Mouse (Mus musculus): ENCODE measurements around the gene Srgap2. TPM values are rescaled to one million over a fixed set of nuclear protein-coding genes. Genes with fewer than 3 reads are reported as not detected.
A peak's percentile ranks its signal among the peaks of the same experiment; 100 is the strongest.

Srgap2 gene
- polyA plus RNA-seq, 1 experiment = 188 TPM

DNA sequence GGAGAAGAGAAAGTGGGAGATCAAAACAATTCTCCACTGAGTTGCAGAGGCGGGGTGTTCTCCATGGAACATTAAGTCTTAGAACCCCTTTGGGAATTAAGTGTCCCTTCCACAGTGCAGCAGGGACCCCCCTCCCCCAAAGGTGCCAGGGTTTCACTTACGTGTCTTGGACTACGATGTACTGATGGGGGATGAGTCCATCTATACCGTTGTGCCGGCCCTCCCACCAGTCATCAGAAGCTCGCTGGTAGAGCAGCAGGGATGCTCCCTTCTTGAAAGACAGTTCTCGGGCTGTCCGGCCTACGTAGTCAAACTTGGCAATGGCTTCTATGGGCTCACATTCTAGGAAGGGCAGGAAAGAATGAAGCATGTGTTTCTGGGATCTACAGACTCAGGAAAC, 229.0 kb downstream of the Srgap2 start:
- H3K4me1 ChIP-seq (ENCODE audit: control insufficient read depth, insufficient read depth, low read length) = peaks cover 21% of the 10 kb centered on the region
- TF ChIP-seq CTCF (IDR thresholded peaks at IDR 0.05; ENCODE audit: low read depth, low read length) = no peak
- TF ChIP-seq POLR2A (IDR thresholded peaks at IDR 0.05; ENCODE audit: borderline replicate concordance, low read depth, low read length) = no peak
- no peak overlapping the region for H3K4me3 ChIP-seq (ENCODE audit: insufficient read depth, low read length)

DNA sequence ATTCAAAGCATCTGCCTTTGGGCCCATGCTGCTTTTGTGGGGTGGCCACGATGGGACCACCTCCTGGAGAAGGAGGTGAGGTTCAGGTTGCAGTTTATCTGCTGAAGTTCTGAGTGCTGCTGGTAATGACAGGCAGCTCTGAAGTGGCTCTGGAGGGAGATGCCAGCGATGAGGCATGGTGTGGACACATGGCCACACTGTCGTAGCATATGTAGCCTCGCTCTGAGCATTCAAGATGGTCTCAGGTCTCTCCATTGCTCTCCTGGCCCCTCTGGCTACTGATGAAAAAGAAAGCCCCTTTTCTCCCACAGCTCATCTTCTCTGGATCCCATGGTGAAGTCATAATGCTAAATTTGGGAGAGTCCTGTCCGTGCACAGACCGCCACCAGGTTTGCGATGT, 230.4 kb downstream of the Srgap2 start:
- no peak overlapping the region for H3K4me3 ChIP-seq (ENCODE audit: insufficient read depth, low read length)
- peaks cover 22% of the 10 kb centered on the region for H3K4me1 ChIP-seq (ENCODE audit: control insufficient read depth, insufficient read depth, low read length)
- no peak for TF ChIP-seq CTCF (IDR thresholded peaks at IDR 0.05; ENCODE audit: low read depth, low read length)
- TF ChIP-seq POLR2A (IDR thresholded peaks at IDR 0.05; ENCODE audit: borderline replicate concordance, low read depth, low read length) = no peak
- H3K27ac ChIP-seq (ENCODE audit: insufficient read depth, low read depth, low read length) = no peak overlapping the region

More for the DNA sequence above, 229.0 kb downstream of the Srgap2 start:
- H3K27ac ChIP-seq (ENCODE audit: insufficient read depth, low read depth, low read length) = no peak overlapping the region

DNA sequence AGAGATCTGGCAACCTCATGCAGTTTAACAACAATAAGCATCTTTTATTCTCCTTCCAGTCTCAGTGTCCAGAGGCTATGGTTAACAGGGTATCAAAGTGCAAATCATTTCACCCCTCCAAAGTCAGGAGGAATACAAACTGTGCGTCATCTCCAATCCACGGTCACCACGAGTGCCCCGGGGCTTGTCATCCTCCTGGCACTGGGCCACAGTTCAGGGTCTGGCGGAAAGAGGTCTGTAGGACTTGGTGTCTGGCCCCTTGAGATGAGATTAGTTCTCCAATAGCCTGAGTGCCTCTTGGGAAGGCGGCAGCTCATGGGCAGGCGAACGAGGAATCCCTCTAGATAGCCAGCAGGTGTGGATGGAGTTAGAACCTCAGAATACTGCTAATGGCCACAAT, 232.0 kb downstream of the Srgap2 start:
- TF ChIP-seq CTCF (IDR thresholded peaks at IDR 0.05; ENCODE audit: low read depth, low read length) = no peak
- TF ChIP-seq POLR2A (IDR thresholded peaks at IDR 0.05; ENCODE audit: borderline replicate concordance, low read depth, low read length) = no peak
- Histone ChIP-seq H3K27ac (ENCODE audit: insufficient read depth, low read depth, low read length) (no peak overlapping the region), H3K4me3 (ENCODE audit: insufficient read depth, low read length) (no peak overlapping the region), H3K4me1 (ENCODE audit: control insufficient read depth, insufficient read depth, low read length) (peaks cover 20% of the 10 kb centered on the region)

DNA sequence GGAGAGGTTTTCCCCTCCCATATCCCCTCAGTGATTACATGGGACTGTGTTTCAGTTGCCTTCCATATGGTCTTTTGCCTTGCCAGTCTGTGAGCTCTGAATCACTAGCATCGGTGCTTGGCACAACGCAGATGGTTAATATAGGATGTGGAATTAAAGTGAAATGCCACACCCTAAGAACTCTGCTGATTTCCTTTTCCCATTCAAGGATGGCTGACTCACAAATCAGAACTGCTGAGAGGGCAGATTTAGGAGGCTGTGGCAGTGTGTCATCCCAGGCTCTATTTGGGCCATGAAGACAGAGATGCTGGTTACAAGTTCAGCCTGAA, 233.3 kb downstream of the Srgap2 start:
- TF ChIP-seq POLR2A (IDR thresholded peaks at IDR 0.05; ENCODE audit: borderline replicate concordance, low read depth, low read length) = no peak
- TF ChIP-seq CTCF (IDR thresholded peaks at IDR 0.05; ENCODE audit: low read depth, low read length) = no peak
- Histone ChIP-seq H3K4me1 (ENCODE audit: control insufficient read depth, insufficient read depth, low read length) (peaks cover 27% of the 10 kb centered on the region), H3K4me3 (ENCODE audit: insufficient read depth, low read length) (no peak overlapping the region), H3K27ac (ENCODE audit: insufficient read depth, low read depth, low read length) (peak overlapping the region; percentile 55)

DNA sequence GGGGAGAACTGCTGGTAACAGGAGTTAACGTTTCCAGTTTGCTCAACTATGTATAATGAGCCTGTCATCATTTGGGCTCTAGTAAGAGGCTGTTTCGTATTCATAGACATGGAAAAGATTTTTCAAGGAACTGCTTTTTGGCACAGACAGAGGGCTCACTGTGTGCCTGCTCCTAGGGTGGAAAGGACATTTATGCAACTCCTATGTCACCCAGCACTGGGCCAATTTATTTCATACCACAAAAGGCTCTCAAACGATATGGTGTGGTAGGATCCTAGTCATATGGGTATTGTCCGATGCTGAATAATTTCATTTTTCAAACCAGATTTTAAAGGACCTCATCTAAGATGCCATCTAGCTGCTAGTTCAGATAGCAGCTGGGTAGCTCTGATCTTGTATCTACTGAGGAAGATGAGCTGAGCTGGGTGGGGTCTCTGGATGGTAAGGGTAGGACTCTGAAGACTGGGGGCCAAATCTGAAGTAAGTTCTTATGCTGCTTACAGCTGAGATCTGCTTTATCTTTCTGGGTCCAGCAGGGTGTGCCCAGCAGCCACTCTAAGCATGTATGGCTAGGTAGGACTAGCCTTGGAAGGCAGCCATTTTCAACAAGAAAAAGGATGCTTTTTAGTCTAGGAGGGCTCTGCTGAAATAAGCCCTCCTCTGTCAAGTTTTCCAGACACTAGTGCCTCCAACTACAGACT, 233.8 kb downstream of the Srgap2 start:
- no peak for TF ChIP-seq CTCF (IDR thresholded peaks at IDR 0.05; ENCODE audit: low read depth, low read length)
- peak overlapping the region; percentile 51 for H3K27ac ChIP-seq (ENCODE audit: insufficient read depth, low read depth, low read length)
- peaks cover 31% of the 10 kb centered on the region for H3K4me1 ChIP-seq (ENCODE audit: control insufficient read depth, insufficient read depth, low read length)
- no peak overlapping the region for H3K4me3 ChIP-seq (ENCODE audit: insufficient read depth, low read length)

DNA sequence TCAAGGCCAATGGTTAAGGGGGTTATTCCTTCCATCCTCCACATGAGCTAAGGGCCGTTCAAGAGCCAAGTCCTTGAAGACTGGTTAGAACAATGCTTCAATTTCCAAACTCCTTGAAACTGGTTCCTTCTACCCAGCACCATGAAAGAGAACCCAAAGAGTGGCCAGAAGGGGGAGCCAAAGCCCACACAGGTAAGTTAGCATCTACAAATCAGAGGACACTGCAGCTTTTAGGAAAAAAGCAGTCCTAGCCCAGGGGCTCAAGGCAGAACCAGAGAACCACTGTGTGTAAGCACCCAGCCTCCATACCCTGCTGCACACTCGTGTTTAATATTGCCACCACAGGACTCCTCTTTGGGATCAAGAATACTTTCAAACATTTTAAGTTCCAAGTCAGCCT, 236.5 kb downstream of the Srgap2 start:
- Histone ChIP-seq H3K4me3 (ENCODE audit: insufficient read depth, low read length) (no peak overlapping the region), H3K4me1 (ENCODE audit: control insufficient read depth, insufficient read depth, low read length) (peaks cover 51% of the 10 kb centered on the region), H3K27ac (ENCODE audit: insufficient read depth, low read depth, low read length) (no peak overlapping the region)
- TF ChIP-seq POLR2A (IDR thresholded peaks at IDR 0.05; ENCODE audit: borderline replicate concordance, low read depth, low read length) (no peak), CTCF (IDR thresholded peaks at IDR 0.05; ENCODE audit: low read depth, low read length) (peak; percentile 52)

DNA sequence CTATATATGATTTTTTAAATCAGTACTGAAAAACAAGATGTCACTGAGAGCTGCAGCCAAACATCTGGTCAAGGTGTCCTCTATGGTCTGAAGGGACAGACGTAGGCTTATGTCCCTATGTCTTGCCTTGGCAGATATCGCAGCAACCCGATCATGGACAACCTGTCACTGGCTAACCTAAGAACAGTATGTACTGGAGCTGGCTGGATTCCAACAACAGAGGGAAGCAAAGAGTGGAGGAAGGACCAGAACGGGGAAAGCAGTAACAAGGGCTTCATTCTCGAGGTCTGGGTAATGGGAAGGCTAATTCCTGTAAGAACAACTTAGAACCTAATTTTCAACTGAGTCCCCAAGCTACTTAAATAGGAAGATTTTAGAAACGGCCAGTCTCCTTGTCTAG, 238.2 kb downstream of the Srgap2 start:
- Histone ChIP-seq H3K4me1 (ENCODE audit: control insufficient read depth, insufficient read depth, low read length) (peaks cover 41% of the 10 kb centered on the region), H3K27ac (ENCODE audit: insufficient read depth, low read depth, low read length) (no peak overlapping the region), H3K4me3 (ENCODE audit: insufficient read depth, low read length) (no peak overlapping the region)
- TF ChIP-seq POLR2A (IDR thresholded peaks at IDR 0.05; ENCODE audit: borderline replicate concordance, low read depth, low read length) (no peak), CTCF (IDR thresholded peaks at IDR 0.05; ENCODE audit: low read depth, low read length) (no peak)

DNA sequence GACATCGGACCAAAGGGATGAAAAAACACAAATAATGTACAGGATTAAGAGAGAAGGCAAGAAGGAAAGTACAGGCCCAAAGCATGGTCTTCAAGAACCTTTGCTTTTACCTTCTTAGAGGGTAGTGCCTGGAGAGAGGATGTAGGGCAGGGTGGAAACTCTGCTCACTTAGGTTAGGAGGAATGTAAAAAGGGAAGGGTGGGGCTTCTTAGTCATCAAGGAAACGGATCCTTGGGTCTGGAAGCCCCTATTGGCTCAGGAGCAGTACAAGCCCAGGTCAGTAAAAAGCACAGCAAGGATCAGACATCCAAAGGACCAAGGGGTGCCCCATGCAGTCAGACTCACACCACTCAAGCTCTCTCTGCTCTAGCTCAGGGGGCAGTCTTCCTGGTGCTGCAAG, 239.9 kb downstream of the Srgap2 start:
- TF ChIP-seq POLR2A (IDR thresholded peaks at IDR 0.05; ENCODE audit: borderline replicate concordance, low read depth, low read length) (no peak), CTCF (IDR thresholded peaks at IDR 0.05; ENCODE audit: low read depth, low read length) (no peak)
- no peak overlapping the region for H3K4me3 ChIP-seq (ENCODE audit: insufficient read depth, low read length)
- H3K4me1 ChIP-seq (ENCODE audit: control insufficient read depth, insufficient read depth, low read length) = peaks cover 44% of the 10 kb centered on the region
- H3K27ac ChIP-seq (ENCODE audit: insufficient read depth, low read depth, low read length) = peak overlapping the region; percentile 58

DNA sequence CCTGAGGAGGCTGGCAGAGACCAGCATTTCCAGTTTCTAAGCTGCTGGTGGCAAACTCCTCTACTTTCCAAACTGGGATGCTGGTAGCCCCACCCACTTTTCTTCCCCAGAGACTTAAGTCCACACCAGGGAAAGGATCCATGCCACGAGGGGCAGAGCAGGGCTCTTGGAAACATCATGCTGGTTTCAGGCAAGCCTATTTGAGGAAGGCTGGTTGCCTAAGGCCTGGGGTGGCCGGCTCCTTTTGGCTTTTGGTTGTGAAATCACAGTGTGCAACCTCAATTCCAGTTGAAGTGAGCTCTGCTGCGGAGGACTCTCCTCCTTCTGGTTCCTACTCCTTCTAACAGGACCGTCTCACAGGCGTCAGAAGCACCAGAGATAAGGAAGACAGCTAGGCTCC, 240.3 kb downstream of the Srgap2 start:
- TF ChIP-seq POLR2A (IDR thresholded peaks at IDR 0.05; ENCODE audit: borderline replicate concordance, low read depth, low read length) (no peak), CTCF (IDR thresholded peaks at IDR 0.05; ENCODE audit: low read depth, low read length) (no peak)
- no peak overlapping the region for H3K4me3 ChIP-seq (ENCODE audit: insufficient read depth, low read length)
- peaks cover 49% of the 10 kb centered on the region for H3K4me1 ChIP-seq (ENCODE audit: control insufficient read depth, insufficient read depth, low read length)
- H3K27ac ChIP-seq (ENCODE audit: insufficient read depth, low read depth, low read length) = peak overlapping the region; percentile 58

DNA sequence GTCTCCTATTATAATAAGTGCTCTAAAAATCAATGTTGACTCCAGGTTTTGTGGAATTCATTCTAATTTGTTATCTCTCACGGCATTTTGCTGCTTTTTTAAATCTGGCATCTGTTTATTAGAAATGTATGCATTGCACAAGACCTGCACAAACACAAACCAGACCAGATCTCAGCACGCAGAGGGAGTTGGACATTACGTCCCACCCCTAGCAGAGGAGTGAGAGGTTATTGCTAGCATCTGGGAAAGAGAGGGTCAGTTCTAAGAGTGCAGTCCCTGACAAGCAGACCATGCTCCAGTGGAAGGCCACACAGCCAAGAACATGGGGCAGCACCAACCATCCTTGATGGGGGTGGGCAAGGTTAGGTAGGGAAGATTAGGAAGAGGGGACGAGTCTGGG, 242.5 kb downstream of the Srgap2 start:
- Histone ChIP-seq H3K4me1 (ENCODE audit: control insufficient read depth, insufficient read depth, low read length) (peaks cover 56% of the 10 kb centered on the region), H3K27ac (ENCODE audit: insufficient read depth, low read depth, low read length) (no peak overlapping the region), H3K4me3 (ENCODE audit: insufficient read depth, low read length) (no peak overlapping the region)
- TF ChIP-seq CTCF (IDR thresholded peaks at IDR 0.05; ENCODE audit: low read depth, low read length) (no peak), POLR2A (IDR thresholded peaks at IDR 0.05; ENCODE audit: borderline replicate concordance, low read depth, low read length) (no peak)

DNA sequence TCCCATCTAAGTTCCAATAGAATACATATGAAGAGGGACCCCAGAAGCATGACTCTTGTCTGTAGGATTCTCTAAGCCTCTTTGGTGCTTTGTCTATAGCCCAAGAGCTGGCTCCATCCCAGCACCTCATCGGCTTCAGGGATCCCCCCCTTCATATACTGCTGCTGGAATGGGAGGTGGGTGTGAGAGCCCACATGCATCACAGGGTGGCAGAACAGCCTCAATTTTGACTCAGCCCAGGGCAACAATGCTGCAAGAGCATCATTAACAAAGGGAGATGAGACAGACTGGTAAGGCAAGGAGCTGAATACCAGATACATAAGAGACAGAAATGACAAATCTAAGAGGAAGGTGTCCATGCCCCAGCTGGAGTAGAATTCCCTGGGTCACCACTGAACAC, 243.0 kb downstream of the Srgap2 start:
- no peak overlapping the region for H3K27ac ChIP-seq (ENCODE audit: insufficient read depth, low read depth, low read length)
- no peak overlapping the region for H3K4me3 ChIP-seq (ENCODE audit: insufficient read depth, low read length)
- TF ChIP-seq CTCF (IDR thresholded peaks at IDR 0.05; ENCODE audit: low read depth, low read length) (no peak), POLR2A (IDR thresholded peaks at IDR 0.05; ENCODE audit: borderline replicate concordance, low read depth, low read length) (no peak)
- H3K4me1 ChIP-seq (ENCODE audit: control insufficient read depth, insufficient read depth, low read length) = peaks cover 53% of the 10 kb centered on the region

Measured in bone marrow macrophage, adult 2 months (primary cell).